Mouse (Mus musculus) urinary bladder, postnatal 25 days (tissue): ENCODE data around the gene Cfap74.

Experiments
- DNase-seq: peaks from one replicate; pipeline ENCODE4 v3.0.0; 2022; ENCODE audit warnings: low spot score

Cfap74 gene

DNA sequence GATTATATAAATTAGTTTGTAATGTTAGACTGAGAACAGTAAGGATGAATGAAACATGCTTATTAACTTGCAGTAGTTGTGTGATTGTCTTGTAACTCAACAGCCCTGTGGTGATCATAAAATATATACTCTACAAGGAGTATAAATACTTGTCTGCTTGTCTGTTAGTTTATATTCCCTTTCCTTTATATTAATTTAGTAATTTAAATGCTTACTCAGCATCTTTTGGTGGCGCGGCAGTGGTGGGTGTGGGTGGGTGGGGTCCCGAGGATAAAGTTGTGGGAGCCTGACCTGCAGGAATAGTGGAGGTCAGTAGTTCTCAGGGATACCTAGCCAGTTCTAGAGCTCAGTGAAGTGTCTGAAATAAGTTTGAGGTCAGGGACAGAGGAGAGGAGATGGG, 89.0 kb downstream of the Cfap74 start:
- DNase-seq: no peak

DNA sequence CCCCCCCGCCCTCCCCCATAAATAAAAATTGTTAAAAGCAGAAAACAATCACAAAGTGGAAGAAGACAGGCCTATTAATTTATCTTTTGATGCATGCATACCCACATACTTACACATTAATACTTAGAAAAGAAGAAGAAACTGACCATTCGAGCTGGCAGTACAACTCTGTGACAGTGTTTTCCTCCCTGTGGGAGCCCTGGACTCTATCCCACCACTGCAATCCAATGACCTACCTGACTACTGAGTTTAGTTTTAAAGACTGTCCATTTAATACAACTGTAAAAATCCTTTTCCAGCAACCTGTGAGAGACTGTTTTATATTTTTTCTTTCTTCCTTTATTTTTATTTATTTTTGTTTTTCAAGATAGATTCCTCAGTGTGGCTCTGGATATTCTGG, 92.1 kb downstream of the Cfap74 start:
- DNase-seq: no peak

DNA sequence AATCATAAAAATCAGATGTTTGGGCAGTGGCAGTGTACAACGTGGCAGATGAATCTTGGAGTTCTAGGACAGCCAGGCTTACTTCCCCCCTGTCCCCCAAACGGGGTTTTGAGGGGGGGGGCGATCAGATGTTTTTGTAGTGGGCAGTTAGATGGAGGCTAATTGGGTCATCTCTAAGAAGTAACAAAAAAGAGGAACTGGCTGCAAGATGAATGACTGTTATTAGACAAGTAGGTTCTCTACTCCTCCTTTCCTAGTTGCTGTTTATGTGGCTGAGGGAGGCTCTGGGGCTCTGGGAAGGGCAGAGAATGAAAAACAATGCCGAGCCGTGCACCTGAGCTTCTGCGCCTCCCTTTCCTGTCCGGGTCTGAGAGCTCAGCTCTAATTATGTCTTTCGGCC, 96.1 kb downstream of the Cfap74 start:
- DNase-seq: no peak

DNA sequence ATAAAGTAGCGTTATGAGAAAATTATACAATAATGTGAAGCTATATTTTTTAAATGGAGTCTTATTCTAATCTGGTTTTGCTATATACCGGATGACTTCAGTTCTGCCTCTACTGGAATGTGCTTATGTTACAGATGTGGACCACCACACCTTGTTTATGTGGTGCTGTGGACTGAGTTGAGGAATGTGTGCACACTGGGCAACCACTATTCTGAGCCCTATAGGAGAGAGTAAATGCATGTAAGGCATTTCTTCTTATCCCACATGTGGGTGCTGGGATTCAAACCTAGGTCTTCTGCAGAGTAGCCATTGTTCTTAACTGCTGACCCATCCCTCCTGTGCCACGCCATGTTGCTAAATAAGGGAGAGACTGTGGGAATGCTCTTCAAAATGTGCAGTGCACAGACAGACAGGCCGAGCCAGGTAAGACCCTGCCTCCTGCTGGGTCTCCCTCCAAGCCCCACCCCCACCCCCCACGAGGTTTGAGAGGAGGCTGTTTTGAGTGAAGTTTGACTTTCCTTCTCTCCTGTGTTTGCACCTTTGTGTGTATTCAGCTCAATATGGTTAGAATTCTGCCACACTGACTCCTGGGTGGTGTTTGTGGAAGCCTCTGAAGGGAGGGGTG, 96.8 kb downstream of the Cfap74 start:
- no peak for DNase-seq

DNA sequence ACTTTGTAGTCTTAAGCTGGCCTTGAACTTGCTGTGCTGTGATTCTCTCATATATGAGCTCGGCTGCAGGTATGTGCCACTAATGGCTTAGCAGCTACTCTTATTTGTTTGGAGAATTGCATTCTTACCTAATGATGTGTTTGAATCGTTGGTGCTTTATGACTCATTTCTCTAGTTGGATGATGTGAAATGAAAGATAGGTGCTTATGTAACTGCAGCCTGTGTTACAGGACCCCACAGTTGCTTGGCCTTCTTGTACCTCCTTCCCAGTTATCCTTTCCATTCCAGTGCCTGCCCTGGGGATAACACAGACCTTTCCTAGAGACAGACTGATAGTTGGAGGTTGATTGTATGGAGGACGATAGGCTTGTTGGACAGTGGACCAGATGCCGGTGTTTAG, 99.6 kb downstream of the Cfap74 start:
- no peak for DNase-seq

DNA sequence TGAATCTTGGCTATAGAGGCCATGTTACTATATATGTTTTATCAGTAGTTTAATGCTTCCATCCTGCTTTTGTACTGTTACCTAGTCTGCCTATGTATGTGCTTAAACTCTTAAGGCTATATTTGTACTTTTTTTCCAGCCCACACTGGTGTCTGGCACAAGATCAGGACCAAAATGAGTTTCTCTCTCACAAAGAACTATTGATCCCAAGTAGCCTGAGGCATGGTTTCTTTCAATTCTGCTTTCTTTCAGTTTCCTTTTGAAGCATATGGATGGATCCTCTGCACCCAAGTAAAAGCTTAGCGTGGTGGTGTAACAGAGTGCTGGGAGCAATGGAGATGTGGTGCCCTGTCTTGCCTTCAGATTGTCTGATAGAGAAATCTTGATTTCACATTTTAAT, 102.0 kb downstream of the Cfap74 start:
- no peak for DNase-seq

DNA sequence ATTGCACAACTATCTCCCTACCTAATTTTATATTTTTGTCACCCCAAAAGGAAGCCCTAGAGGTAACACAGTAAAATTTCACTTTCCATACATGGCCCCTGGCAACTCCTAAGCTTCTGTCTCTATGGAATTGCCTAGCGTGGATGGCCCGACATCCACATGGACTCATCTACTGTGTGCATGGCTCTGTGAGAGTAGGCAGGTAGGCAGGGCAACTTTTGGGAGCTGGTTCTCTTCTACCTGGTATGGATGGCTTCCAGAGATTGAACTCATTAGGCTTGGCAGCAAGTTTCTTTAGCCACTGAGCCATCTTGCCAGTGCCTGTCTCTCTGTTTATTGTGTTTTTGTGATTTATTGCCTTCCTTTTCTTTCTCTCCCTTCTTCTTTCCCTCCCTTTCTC, 105.8 kb downstream of the Cfap74 start:
- DNase-seq: no peak
